Mouse (Mus musculus) right cerebral cortex, postnatal 25 days (tissue): ENCODE results near the gene Gm10643.

ENCODE experiments used
- DNase-seq: peaks from one replicate; pipeline ENCODE4 v3.0.0; 2022

The Gm10643 gene

DNA sequence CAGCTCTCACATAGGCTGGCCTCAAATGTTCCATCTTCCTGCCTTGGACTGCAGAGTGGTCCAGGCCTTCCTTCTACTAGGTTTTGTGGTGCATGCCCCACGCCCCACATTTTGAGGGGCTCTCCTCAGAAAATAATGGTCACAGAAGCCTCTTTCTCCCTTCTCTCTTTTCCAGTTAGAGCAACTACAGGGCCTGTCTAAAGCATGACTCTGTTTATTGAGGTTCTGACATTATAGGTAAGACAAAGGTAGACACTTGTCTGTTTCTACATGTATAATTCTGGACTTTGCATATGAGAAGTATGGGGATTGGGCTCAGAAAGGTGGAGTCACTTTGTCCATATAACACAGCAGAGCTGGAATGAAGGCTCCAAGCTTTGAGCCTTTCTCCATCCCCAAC, at the start of gene Gm10643:
Gene Gm10643, minus strand, starts transcription at position 101 of the 400 bp plus-strand sequence.
- DNase-seq: no peak

DNA sequence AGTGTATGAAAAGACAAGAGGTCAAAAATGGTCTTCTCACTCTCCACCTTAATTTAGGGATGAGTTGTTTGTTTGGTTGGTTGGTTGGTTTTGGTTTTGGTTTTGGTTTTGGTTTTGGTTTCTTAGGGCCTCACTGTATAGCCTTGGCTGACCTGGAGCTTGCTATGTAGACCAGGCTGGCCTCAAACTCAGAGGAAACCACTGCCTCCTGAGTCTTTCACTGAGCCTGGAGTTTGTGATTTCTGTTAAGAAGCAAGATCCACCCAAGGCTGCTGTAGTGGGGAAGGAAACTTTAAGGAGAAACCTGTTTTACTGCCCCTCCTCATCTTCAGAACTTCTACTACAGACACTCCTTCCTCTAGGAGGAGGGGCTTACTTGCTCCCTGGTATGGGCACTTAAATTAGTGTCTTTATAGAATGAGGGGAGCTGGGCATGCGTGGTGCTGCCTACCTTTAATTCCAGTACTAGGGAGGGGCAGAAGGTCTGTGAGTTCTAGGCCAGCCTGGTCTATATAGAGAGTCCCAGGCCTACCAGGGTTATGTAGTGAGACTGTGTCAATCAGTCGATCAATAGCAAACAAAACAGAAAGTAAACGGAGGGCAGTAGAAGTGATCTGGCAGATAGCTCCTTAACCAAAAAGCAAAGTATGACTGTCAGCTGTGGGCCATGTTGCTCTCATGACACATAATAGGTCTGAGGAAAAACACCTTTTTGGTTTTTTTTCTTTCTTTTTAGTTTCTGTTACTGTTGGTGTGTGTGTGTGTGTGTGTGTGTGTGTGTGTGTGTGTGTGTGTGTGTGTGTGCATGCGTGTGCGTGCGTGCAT, 41.5 kb upstream of the Gm10643 start:
- no peak for DNase-seq

DNA sequence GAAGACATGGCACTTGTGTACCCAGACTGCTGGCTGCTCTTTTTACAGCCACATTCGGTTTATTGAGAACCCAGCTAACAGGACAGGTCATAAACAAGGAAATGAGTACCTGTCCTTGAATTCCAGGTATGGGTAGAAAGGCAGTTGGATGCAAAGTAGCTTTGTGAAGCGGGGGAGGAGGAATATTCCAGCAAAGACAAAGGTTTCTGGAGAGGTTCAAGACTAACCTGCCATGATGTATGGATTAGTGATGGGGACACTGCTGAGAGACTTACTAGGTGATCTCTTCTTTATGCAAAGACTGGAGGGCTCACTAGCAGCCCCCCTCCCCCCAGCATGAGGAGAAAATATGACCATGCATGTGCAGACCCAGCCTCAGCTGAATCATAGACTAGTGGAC, 40.7 kb upstream of the Gm10643 start:
- no peak for DNase-seq

DNA sequence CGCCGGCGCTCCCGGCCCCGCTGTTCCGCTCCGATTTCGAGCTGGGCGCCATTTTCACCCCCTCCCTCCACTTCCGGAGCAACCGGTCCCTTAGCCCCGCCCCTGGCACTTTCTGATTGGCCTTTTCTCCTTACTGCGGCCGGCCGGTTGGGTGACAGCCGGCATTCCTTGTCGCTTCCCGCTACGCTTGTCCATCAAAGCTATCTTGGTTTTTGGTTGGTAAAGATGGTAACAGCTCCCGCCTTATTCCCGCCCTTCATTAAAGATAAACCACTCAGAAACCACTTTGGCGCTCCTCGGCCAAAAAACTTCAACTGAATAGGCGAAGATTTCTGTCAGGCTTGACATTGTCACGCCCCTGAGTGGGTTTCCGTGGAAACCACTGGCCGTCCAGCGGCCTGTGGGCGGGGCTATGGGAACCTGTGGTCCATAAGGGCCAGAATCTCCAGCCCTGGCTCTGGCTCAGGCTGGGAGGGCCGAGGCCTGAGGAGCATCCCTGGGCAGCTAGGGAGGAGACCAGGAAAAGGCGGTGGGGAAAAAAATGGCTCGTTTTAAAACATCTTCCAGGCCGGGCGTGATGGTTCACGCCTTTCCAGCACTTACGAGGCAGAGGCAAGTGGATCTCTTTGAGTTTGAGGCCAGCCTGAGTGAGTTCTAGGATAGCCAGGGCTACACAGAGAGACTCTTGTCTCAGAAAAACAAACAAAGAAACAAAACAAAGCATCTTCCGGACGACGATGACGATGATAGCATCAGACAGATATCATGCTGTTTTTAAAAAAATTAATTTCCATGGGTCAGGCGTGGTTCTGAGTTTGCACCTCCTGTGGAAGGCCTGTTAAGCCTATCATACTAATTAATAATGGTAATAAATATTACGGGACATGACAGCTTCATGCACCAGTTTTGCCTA, 40.0 kb upstream of the Gm10643 start, which contains the start of gene Dcaf15:
Gene Dcaf15, minus strand, starts transcription at position 72 of the 913 bp plus-strand sequence.
- peak; percentile 96 for DNase-seq

DNA sequence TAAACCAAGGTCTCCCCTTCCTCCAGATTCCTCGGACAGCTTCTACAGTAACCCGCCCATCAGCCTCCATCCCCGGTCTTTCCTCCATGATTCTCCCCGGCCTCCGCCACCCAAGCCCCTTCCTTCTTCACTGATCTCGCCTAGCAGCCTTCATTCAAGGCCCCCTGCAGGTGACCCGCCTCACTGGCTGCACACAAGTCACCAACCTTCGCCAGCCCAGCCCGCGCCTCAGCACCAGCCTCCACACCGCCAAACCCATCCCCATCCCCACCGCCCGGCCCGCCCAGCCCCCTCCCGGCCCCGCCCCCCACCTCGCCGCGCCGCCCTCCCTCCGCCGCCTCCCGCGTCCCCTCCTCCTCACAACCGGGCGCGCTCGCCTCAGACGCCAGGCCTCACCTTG, 39.3 kb upstream of the Gm10643 start:
- no peak for DNase-seq

DNA sequence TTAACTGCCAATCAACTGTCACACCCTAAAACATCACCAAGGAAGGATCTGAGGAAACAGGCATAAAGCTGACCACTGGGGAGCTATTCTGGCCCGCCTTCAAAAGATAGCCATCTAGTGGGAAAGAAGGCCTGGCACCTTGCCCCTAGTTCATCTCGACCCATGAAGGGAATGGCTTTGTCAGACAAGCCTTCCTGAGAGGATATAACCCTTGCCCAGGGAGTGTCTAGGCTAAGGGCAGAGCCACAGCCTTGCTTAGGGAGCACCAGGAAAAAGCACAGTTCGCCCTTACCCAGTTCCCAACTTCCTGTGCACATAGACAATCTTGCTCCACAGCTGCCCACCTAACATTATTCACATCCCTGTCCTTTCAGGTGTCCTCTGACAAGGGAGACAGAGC, 38.7 kb upstream of the Gm10643 start:
- no peak for DNase-seq

DNA sequence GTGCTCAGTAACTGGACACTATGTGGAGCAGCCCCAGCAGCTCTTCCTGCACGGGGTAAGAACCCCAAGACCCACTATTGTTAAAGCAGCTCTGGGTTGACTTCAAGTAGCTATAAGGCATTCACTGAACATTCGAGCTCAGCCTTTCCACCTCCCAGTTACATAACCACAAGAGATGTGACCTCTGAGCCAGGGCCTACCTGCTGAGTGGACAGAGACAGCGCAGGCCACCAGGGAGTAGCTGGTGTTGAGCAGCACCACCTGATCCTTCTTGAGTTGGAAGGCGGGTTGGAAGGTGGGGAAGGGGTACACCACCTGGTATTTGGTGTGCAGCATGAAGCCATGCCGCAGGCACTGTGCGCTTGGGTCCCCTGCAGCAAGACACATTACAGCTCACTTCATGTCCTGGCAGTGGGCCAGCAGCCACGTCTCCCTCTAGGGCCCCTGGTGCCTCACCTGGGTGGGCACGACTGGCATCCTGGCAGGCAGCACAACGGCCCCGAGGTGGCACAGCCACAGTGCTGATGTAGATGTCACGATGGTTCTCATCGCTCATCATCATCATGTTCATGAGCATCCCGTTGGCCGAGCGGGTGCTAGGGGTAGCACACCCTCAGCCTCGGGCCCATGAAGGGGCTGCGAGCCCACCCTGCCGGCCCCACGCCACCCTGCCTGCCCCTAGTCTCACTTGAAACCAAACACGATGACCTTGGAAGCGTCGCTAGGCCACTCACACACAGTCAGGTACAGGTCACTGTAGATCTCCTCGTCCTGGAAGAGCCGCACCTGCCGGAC, 36.7 kb upstream of the Gm10643 start:
- no peak for DNase-seq

DNA sequence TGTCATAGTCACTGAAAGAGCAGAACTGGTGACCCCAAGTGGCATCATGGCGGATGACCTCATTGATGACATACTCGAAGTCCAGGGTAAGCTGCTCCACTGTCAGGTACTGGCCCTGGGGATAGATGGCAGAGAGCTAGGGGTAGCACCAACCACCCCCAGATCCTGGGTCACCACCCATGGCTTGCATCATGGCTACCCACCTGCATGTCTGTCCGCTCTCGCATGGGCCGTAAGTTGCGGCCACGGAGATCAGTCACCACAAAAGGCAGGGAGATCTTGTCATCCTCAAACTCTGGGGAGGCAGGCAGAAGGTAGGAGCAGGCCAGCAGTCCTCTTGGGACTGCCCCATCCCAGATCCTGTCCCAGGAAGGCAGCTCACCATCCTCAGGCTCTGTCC, 33.4 kb upstream of the Gm10643 start:
- DNase-seq: no peak

DNA sequence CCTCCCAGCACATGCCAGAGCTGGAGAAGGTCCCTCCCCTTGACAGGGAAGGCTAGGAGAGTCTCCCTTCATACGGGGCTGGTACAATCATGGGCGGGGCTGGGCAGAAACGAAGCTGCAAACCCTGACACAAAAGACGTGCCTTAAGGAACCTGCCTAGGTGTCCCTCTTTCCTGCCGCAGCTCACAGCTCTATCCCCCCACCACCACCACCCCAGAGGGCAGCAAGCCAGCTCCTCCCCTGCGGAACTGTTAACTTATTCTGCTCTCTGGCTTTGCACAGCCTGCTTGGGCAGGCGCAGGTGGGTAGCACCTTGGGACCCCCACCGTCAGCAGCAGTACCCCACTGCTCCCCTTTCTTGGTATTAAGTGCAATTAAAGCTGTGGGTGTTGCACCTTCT, 31.1 kb upstream of the Gm10643 start:
- DNase-seq: no peak

DNA sequence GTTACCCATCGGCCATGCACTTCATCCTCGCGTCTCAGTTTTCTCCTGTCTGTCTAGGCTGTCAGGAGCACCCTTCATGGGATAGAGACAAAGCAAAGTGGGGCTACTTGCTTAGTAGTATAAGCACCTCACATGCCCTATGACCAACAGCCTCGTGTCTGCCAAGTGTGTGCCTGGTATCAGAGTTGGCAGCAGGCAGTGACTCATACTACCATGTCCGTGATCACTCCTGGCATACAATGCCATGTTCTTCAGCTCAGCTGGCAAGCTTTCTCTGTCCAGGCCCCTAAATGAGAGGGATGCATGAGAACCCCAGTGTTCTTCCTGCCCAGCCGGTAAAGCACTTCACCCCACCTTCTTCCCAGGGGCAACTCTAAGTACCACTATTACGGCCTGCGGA, 25.6 kb upstream of the Gm10643 start:
- DNase-seq: no peak

DNA sequence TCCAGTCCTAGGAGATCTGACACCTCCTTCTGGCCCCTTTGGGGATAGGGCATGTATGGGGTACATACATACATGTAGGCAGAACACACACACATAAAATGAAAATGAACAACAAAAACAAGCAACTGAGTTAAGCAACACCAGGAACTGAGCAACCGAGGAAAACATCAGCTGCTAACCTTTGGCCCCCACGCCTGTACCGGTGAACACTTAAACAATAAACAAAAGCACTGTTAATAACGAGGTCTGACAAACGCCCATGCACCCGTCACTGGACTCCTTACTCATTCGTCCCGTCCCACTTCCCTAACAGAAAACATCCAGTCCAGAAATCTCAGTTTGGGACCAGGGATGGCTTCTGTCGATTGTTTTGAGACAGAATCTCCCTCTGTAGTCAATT, 24.3 kb upstream of the Gm10643 start:
- DNase-seq: no peak

DNA sequence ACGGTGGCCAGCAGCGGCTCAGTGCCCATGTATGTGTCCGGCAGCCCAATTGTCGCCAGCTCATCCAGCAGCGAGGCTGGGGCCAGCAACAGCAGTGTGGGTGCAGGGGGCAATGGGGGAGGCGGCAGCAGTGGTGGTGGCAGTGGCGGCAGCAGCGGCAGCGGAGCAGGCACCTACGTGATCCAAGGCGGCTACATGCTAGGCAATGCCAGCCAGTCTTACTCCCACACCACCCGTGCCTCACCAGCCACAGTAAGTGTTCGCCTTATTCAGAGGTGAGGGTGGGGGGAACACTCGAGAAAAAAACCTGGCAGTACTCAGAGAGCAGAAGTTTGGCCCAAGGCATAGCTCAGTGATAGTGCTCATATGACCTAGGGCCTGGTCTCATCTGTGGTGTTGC, 22.9 kb upstream of the Gm10643 start:
- DNase-seq: no peak

DNA sequence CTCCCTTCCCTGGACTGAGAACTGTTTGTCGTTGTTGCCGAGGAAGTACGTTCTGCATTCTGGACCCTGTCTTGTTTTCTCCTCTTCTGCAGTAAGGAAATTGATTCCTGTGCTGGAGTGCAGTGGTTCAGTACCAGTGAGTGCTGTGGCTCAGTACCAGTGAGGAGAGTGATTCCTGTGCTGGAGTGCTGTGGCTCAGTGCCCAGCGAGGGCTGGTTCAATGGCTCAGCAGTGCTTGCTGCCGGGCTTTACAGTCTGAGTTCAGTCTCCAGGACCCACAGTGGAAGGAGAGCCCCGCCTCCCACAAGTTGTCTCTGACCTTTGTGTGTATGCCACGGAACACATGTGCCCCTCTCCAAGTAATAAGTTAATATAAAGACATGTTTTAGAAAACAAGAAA, 22.2 kb upstream of the Gm10643 start:
- DNase-seq: no peak

DNA sequence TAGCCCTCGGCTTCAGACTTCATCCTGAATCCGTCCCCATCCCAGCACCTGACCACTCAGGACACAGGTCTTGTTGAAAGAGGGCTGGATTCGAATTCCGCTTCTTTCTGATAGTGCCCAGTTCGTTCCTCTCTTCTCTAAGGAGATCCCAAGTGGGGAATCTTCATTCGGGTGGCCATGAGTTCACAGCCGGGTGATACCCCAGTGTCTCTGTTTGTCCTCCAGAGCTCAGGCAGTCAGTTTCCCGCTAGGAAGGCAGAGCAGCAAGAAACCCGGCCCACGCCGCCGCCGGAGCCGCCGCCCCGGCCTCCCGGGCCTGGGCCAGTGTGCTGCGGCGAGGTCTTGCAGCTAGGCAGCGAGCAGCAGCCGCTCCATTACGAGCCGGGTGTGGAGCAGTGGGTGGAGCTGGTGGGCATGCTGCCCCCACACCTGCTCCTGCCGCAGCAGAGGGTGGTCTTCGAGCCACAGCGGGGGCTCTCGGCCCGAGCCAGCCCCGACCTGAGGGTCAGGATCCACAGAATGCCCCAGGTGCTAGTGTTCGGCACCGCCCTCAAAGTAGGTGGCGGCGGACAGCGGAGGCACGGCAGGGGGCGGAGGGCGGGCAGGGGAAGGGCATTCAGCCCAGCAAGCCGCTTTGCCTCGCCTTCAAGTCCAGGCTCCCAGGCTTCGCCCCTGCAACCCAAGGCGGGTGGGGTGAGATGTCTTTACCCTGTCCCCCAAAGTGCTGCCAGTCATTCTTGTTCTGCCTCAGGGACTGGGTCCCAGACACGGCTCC, 19.6 kb upstream of the Gm10643 start:
- DNase-seq: no peak

DNA sequence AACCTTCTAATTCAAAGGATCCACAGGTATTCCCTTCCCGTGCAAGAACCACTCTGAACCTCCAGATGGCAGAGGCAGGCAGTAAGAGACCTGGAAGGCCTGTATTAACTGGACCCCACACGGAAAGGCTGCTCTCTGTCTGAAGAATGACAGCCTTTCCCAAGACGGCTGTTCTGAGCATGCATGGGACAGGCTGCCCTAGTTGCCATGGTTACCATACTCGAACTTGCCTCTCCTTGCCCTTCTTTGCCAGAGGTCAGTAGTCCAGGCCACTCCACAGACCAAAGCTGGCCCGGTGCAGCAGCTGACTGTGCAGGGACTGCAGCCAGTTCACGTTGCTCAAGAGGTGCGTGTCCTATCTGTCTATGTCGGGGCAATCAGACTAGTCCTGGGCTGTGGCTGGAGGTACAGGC, 18.9 kb upstream of the Gm10643 start:
- no peak for DNase-seq

DNA sequence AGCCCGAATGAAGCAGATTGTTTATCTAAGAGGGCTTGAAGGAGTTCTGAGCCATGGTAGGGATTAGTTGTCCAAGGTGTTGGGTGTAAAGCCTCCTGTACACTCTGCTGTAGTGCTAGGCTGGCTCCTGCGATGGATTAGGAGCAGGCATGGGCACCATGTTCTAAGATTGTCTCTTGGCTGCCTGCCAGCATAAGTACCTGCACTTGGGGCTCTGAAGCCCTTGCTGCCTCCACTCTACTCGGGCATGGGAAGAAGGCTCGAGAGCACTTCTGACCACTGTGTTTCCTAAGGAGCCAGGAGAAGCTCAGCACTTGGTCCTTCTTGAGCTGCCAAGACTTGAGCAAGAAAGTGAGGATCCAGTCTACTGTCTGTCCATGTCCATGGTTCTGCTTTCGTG, 14.3 kb upstream of the Gm10643 start:
- no peak for DNase-seq

DNA sequence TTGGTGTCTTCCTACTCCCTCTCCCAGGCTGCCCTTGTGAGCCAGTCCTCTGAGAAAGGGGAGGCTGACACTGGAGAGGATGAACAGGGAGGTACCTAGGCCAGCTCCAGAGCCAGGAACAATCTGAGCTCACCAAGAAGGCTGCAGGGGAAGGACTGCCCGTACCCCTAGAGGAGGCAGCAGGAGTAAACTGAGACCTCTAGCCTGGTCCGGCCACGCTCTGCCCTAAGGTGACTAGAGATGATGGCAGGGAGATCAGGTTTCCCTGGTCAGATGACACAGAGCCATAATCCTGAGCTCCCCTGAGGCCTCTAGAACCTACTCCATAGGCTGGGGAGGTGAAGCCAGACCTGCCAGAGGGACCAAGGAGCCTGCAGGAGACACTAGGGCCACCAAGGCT, 11.9 kb upstream of the Gm10643 start:
- DNase-seq: no peak

DNA sequence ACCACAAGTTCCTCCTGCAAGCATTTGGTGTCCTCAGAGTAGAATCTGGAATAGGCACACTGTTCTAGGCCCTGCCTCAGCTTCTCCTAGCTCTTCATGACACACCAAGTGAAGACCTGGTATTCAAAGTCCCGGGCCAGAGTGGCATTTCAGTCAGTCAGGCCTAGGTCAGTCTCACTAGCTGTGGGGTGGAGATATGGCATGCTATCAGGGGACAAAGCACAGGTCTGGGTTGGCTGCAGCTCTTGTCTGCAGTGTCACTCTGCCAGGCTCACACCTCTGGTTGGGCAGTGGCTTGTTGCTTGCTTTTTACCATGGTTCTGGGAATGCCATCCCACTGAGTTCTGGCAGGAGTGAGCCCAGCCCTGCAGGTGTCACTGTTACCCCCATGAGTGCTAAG, 11.5 kb upstream of the Gm10643 start:
- no peak for DNase-seq

DNA sequence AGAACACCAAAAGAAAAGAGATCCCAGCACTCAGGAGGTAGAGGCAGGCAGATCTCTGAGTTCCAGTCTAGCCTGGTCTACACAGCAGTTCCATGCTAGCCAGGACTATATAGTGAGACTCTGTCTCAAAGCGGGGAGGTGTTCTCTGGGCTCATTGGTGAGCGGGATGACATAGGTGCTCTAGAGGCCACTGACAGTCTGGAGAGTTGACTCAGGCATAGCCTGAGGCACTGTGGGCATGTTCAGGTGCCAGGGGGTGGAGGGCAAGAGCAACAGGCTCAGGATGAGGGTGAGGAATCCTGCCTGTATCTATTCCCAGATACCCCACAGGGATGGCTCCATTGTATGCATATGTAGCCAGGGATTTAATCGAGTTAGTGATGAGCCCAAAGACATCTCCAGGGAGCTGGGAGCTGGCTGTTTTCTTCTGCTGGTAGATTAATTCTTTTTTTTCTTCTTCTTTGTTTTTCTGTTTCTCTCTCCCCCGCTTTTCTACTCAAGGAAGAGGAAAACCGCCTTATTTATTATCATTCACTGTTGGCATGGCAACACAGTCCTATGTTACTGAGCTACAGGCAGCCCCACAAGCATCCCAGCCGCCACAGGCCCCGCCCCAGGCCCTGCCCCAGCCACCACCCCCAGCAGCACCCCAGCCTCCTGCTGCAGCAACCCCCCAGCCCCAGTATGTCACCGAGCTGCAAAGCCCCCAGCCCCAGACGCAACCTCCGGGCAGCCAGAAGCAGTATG, 8.5 kb upstream of the Gm10643 start:
- no peak for DNase-seq

DNA sequence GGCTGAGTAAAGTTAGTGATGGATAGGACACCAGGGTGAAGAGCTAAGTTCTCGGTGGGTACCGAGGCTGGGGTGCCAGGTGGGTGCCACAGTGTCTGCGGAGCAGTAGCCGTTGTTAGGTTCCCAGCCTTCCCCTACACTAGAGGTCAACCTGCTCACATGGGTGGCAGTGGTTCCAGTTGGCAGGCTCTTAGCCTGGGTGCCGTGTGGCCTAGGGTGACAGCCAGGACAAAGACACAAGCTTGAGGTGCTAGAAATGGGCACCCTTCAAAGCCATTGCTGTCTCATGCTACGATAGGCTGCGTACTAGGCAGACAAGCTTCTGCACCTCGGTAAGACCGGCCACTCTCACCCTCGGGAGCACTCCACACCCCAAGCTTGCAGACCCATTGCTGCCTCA, 7.4 kb upstream of the Gm10643 start:
- DNase-seq: no peak

DNA sequence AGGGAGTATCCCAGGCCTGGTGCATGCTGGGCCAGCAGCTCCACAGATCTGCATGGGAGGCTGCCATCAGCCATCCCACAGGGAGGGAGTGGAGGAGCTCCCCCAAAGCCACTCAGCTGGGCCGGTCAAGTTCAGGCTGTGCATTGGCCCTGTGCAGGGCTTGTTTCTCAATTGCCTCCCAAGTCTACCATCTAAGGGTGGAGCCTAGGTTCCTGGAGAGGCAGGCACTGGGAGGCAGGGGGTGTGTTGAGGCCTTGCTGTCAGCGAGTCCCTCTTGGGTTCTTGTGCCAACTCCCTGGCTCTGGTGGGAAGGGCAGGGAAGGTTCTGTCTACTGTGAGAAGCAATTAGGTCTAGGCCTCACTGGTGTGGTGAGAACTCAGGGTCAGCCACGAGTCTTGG, 7.0 kb upstream of the Gm10643 start:
- no peak for DNase-seq

DNA sequence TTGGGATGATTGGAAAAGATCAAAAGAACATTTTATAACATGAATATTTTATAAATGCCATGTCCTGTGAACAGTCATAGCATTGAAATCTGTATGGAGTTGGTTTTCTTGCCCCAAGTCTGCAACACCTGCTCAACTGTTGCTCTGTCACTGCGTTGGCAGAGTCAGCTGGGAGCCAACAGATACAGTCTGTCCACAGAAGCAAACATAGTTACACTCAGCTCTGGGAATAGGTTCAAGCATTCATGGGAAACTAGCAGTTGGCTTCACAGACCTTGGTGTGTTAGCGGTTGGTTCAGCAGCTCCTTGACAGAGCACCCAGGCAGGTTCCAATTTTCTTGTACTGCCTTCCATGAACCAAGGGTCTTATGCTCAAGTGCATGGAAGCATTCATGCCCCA, 5.7 kb upstream of the Gm10643 start:
- DNase-seq: peak; percentile 66
